Mouse (Mus musculus) heart, postnatal 4 days (tissue): ENCODE measurements around the gene Glipr2. TPM values are rescaled to one million over a fixed set of nuclear protein-coding genes. Genes with fewer than 3 reads are reported as not detected.

Source experiments
- DNase-seq: peaks from one replicate; pipeline ENCODE4 v3.0.0; 2021
- total RNA-seq, 2 experiments: library from RNA; stranded (reverse); gene quantifications; 2 replicates each; pipeline ENCODE4 v1.2.3; 2021

Gene Glipr2
- 10 to 100 TPM; 31.0 to 32.9 TPM for total RNA-seq

- peak; percentile 94 for DNase-seq
Observed at GRCm38 (mm10) chr4:43957292-43957845, at the start of gene Glipr2. Gene Glipr2, plus strand, starts transcription at chr4:43957401.

DNA sequence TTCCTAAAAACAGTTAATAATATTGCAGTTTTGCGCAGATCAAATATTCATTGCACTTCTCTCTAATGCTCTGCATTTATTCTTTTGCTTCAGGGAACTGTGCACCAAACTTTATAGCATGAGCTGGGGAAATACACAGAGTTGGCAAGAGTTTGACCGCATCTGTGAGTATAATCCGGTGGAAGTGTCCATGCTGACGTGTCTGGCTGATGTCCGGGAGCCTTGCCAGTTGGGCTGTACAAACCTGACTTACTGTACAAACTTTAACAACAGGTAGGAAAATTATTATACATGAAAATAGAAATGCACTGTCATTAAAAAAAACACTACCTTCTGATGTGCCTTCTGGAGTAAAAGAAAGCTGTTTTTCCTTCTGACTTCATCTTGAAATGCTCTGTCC is 39.0 kb upstream of the Glipr2 start:
- no peak for DNase-seq

GRCm38 (mm10) chr4:43920602-43921001 is 36.6 kb upstream of the Glipr2 start:
- DNase-seq, result no peak

GRCm38 (mm10) chr4:43925125-43925524 is 32.1 kb upstream of the Glipr2 start:
- no peak for DNase-seq

- DNase-seq, result peak; percentile 91
Observed at GRCm38 (mm10) chr4:43925779-43926178, 31.4 kb upstream of the Glipr2 start.

DNA sequence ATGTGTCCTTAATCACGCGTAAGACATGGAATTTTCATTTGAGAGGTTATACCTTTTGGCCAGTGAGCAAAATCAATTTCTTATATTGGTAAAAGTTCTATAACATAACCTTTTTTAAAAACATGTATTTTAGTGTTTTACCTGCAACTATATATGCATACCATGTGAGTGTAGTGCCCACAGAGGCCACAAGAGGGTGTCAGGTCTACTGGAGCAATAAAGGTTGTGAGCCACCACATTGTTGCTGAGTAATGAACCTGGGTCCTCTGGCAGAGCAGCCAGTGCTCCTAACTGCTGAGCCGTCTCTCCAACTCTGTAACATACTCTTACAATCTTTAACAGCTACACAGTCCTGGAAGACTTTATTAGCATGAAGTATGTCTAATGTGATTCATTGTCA is 29.4 kb upstream of the Glipr2 start:
- DNase-seq, result peak; percentile 44

GRCm38 (mm10) chr4:43931877-43932276 is 25.3 kb upstream of the Glipr2 start:
- no peak for DNase-seq

DNA sequence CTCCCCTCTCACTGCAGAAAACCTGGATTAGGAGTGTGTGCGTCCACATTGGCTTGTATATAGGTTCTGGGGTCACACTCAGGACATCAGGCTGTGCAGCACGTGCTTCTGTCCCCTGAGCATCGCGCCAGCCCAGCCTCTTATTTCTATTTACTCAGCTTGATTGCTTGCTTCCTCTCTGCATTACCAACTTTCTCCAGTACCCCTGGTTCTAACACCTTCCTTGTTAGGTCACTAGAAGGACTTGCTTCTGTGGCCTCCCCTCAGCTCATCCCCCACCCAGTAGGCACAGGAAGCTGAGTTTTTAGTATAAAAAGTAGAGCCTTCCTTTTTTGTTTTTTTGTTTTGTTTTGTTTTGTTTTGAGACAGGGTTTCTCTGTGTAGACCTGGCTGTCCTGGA is 21.0 kb upstream of the Glipr2 start:
- no peak for DNase-seq

GRCm38 (mm10) chr4:43936749-43937674 is 20.2 kb upstream of the Glipr2 start:
- no peak for DNase-seq

DNA sequence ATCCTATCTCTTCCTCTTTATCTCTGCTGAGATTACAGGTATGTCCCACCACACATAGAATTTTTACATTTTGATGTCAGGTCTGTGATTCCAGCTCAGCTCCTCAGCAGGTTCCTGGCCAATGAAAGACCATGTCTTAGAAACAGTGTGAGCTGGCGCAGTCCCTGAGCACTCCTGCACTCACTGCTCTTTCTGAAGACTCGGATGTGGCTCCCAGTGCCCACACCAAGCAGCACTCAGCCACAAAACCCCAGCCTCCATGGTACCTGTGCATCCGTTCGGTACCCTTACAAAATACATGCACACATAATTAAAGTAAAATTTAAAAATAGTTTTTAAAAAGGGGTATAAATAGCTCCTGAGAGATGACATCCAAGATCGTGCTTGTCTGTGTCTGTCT is 15.9 kb upstream of the Glipr2 start:
- no peak for DNase-seq

- DNase-seq, result no peak
Observed at GRCm38 (mm10) chr4:43942421-43942820, 14.8 kb upstream of the Glipr2 start.

- DNase-seq, result no peak
Observed at GRCm38 (mm10) chr4:43947571-43947970, 9.6 kb upstream of the Glipr2 start.

DNA sequence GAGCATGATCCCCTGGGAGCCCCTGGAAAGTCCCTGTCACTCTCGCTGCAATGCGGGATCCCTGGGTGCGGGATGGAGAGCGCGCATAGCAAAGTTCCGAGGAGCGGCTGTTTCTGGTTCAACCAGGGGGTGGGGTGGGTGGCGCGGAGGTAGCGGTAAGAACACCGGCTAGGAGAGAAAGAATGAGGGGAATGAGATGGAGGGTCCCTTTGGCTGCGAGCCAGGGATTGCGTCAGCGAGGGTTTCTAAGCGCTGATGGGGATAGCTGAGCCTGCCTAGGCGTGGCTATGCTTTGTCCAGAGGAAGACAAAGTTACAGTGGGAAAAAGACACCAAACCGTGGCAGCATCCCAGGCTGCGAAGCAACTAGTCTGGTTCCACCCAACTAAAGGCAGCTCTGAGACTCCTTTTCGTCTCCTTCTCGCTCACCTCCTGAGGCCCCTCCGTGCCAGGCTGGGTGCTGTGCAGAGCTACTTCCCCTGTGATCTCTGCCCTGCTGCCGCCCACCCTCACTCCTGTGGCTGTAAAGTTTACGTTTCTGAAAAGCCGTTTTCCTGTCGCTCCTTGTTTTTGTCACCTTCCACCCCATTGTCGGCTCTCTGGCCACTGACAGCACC is 753 bp downstream of the Glipr2 start:
- peak; percentile 79 for DNase-seq

- DNase-seq, result no peak
Observed at GRCm38 (mm10) chr4:43959523-43960179, 2.5 kb downstream of the Glipr2 start.

GRCm38 (mm10) chr4:43960207-43960606 is 3.0 kb downstream of the Glipr2 start:
- DNase-seq, result no peak

DNA sequence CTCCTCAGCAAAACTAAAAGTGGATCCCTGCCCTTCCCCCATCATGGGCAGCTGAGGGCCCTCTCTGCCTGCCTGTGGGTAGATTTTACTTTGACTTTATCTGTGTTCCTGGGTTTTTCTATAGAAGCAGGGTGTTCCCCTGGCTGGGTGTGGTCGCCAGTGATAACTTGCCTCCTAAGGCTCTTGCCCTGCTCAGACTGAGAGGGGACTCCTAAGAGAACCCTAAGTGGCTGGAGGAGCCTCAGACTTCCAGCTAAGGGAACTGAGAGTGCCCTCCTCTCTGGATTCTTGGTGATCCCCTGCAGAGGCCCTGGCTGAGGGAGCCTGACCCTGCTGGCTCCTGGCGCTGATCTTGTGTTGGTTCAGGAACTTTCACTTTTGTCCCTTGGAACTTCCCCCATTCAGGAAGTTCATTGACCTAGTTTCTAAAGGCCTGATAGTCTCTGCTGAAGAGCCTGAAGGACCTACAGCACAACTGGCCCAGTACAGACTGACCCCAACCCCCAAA is 7.2 kb downstream of the Glipr2 start:
- DNase-seq, result no peak

DNA sequence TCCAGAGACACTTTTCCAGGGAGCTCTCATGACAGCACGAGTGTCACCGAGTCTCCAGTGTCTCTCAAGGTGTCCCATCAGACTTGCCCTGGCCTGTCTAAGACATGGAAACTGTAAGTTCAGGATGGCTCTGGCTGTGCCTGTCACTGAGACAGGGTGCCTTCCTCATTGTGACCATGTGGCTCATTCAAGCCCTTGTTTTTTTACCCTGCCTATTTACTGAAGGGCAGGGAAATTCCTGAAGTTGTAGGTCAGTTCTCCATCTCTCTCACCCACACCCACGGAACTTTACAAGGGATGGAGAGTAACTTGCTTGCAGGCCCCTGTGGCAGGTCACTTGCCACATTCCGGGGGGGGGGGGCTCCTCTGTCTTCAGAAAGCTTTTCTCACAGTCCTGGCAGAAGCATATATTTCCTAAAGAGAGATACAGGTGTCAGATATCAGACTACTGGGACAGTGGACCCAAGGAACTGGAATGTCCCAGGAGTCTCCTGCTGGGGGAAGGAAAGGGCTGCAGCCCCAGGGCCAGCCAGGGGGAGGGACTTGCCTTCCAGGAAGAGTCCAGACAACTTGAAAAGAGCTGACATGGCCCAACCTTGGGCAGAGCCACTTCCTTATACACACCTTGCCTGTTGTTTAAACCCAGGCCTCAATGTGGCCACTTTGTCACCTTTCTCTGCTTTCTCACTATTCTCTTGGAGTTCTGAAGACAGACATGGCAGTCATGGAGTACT is 7.9 kb downstream of the Glipr2 start:
- no peak for DNase-seq

DNA sequence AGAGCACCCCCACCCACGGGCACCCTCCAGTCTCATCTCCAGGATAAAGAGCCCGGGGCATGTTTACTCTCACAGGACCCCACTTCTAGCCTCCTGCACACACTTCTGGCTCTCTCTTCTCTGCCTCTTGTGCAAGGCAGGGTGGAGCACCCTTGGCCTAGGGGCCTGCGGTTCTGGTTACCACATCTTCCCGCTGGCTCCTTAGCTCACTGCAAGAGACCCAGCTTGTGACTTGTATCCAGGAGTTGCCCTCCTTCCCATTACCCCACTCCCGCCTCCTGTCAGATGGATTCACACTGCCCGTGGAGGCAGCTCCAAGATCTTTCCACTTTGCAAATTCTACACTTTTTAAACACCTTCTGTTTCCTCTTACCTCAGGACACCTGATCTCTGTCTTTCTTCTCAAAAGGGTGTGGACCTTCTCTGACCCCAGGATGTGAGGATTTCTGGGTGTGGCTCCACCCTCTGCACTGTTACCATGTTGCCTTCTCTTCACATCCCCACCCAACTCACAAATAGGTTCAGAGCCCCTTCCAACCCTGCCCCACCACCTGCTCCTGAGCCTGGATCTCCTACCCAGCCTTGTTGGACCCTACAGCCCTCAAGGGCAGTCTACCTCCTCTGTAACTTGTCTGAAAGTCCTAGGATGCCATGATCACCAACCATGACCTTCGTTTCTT is 8.8 kb downstream of the Glipr2 start:
- no peak for DNase-seq

GRCm38 (mm10) chr4:43968650-43969049 is 11.4 kb downstream of the Glipr2 start:
- DNase-seq, result peak; percentile 79

GRCm38 (mm10) chr4:43969373-43969772 is 12.2 kb downstream of the Glipr2 start:
- DNase-seq, result peak; percentile 49
